Mouse (Mus musculus) embryo, embryonic 9.5 days (tissue): ENCODE data around the gene Hivep2.
A peak's percentile ranks its signal among the peaks of the same experiment; 100 is the strongest.

Experiments used
- DNase-seq: peaks from one replicate; pipeline ENCODE4 v3.0.0-alpha.2; 2017; ENCODE audit errors: extremely low spot score

The Hivep2 gene

DNA sequence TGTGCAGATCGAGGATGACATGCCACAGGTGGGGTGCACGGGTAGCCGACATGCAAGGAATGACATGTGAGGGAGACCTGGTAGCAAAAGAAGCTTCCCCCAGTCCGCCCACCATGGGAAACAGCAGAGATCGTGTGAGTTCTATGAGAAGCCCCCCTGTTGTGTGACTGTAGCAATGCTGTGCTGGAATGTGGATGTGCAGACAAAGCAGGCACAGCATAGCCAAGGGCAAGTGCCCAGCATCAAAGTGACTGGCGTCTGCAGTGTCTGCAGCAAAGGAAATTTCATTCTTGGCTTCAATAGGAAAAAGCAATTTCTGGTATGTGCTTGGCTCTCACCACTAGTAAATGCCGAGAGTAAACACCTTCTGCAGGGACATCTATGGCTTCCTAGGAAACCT is 199.0 kb downstream of the Hivep2 start:
- no peak for DNase-seq

DNA sequence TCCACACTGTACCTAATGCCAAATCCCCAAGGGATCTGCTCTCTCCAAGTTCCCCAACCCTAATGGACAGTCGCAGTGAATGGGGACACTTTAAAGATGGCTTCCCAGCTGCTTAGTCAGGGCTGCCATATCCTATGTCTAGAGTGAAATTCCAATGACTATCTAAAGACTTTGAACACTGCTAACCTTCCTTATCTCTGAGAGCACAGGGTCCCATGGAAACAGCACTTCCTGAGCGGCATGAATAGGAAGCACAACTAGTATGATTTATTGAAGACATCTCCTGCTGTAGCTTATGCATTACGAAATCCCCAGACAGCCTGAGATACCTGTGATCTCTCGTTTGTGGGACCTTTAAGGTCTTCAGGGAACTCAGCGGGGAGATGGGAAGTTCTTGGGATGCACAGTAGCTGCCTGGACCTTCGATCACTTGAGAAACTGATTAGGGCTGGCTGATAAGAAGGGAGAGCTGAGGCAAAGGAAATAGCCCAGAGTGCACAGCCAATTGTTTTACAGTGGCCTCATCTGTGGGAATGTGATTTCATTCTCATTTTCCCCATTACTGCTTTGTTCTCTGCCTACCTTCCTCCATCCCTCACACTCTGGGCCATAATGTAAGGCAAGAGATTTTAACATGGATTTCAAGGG is 202.4 kb downstream of the Hivep2 start:
- no peak for DNase-seq

DNA sequence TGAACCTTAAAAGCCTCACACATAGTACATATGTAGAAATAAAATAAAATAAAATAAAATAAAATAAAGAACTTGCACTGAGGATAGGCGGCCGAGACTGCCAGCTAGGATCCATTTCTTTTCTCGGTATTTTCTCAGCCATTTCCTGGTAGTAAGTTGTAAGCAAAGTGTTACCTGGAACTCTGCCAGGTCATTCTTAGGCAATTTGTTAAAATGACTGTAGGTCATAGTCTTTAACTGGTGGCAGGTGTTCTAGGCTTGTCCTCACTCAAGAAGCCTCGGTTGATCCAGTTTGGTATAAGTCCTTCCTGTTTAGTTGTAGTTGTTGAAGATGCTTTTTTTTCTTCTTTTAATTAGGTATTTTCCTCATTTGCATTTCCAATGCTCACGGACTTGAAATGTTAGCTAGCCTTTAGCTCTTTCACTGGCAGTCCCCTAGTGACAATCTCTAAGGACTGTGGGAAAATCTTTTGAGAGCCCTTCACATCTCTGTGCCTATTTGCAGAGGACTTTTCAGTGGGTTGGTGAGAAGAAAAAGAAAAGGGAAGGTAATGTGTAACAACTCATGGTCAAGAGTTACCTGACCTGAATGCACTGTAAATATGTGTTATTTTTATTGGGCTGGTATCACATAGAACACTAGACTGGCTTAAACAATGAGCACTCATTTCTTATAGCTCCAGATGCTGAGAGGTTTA is 203.1 kb downstream of the Hivep2 start:
- DNase-seq: no peak

DNA sequence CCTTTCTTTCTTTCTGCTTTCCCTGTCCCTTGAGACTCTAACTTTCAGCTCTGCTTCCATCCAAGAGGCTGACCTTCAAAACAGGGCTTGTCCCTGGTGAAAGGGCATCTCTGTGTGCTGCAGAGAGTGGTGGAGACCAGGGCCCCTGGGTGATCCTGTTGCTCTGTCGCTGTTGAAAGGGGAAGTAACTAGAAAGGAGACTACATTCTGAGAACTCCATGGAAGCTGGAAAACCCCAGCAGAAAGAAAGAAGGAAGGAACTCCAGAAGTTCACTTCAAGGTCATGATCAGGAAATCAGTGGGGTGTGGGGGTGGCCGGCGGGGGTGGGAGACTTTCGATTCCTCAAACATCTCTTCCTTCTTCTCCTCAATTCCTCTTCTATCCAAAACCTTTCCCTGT is 208.2 kb downstream of the Hivep2 start:
- DNase-seq: no peak

DNA sequence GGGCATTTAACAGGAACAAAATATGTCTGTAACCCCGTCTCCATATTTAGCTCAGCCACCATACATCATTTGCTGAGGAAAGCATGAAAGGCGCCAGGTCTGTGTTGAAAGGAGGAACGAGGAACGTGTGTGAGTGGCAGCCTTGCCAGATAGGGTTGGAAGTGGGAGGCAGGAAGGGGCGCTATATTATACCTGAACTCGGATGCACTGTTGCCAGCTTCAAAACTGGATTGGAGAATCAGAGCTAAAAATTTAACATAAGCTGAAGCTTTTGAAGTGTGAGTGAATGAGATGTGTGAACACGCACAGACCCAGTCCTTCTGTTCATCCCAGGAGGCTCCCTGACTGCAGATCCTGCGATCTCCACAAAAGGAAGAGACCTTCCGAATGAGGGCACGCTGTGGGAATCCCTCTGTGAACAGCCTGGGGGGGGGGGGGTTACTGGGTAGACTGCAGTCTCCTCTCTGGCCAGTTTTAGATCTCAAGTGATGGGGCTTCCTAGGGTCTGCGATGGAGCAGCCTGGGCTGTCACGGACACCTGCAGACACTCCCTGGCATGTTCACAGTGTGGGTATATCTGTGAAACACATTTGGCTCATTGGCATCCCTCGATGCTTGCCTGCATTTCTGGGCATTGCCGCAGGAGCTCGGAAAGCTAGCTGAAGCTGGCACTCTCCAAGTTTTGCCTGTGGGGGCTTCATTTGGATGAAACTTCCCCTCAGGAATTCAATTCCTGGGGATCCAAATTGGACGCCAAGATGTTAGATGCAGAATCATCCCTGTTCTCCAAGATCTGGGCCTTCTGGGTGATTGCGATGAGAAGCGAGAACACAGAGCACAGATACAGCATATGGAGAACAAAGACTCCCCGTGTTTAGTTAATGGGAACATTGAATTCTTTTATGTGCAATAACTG is 213.8 kb downstream of the Hivep2 start:
- no peak for DNase-seq

DNA sequence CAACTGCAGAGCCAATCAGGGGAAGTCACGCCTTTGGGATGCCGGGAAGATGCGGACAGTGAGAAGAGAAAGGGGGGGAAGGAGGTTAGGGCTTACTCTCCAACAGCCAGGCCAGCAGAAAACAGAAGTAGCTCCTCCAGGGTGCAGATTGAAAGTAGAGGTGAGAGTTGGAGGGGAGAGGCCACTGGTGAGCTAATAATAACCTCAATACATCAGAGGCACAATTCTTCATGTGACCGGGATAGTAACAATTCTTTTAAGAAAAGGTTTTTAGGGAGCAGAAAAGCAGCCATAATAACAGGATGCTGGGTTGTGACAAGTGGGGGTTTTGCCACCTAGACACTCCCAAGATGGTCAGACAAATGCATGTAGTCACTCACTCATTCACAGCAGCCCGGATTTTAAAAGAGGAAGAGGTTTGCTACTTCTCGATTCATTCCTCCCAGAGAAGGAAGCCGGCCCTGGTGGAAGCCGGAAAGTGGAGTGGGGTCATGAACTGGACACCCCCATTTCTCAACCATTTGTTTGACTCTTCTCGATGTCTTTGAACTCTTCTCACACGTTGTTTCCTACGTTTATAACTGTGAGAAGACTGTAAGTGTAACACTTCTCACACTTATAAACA is 220.6 kb downstream of the Hivep2 start:
- DNase-seq: no peak

DNA sequence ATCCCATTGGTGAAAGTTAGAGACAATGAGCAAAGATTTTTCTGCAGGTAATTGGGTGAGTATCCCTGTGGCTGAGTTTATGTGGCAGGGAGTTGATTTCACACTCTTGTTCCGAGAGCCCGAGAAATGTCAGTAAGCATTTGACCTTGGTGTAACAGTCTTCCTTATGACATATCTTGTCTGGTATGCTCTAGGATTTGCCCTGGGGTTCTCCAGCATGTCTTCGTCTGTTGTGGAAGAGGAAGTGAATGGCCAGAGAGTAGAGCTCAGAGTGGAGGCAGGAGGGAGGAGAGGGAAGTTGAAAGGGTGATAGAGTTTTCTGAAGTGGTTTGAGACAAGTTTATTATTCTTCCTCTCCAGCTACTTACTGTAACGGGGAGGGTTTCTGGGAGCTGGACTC is 223.2 kb downstream of the Hivep2 start:
- DNase-seq: no peak

DNA sequence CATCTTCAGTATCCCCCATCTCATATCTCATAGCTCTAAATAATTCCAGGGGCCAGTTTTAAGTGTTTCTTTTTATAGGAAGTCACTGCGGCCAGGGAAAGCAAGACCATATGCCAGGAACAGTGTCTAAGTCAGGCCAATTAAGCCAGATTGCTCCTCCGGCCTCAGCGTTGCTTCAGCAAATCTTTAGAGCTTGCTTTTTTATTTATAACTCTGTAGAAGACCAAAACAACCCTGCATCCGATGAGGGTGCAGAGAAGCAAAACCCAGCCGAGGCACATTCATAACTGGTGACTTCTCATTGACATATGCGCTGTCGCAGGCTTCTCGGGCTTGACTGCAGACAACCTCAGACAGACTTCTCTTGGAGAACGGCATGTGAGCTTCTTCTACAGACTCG is 225.3 kb downstream of the Hivep2 start:
- no peak for DNase-seq

DNA sequence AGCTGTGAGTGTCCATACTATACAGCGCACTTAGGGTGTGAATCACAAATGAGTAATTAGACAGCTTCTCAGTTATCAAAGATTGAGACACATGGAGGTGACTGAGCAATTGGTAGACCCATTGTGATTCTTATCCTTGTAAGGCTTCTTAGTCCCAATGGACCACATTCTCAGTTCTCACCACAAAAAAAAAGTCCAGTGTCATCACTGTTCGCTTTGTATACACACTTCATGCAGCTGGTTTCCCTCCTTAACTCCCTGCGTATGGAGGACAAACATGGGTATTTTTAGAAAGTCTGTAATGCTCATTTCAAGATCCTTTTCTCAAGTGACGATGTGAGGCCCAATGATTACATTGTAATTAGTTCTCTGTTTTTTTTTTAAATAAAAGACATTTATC is 226.3 kb downstream of the Hivep2 start:
- DNase-seq: no peak

DNA sequence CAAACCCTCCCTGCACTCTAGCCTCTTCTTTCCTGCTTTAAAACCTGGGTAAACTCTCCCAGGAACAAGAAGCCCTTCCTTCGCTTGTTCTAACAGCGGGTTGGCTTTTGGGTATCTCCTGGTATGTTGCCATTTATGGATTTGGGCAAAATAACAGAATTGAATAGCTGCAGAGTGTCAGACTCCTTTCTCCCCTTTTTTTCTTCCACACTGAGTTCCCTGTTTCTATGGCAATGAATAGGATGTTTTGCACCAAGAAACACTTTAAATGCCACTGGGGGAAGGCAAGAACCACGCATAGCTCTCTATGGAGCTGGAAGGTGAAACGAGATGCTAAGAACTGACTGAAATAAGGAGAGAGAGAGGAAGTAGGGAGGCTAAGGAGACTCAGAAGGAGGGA is 227.8 kb downstream of the Hivep2 start:
- DNase-seq: no peak

DNA sequence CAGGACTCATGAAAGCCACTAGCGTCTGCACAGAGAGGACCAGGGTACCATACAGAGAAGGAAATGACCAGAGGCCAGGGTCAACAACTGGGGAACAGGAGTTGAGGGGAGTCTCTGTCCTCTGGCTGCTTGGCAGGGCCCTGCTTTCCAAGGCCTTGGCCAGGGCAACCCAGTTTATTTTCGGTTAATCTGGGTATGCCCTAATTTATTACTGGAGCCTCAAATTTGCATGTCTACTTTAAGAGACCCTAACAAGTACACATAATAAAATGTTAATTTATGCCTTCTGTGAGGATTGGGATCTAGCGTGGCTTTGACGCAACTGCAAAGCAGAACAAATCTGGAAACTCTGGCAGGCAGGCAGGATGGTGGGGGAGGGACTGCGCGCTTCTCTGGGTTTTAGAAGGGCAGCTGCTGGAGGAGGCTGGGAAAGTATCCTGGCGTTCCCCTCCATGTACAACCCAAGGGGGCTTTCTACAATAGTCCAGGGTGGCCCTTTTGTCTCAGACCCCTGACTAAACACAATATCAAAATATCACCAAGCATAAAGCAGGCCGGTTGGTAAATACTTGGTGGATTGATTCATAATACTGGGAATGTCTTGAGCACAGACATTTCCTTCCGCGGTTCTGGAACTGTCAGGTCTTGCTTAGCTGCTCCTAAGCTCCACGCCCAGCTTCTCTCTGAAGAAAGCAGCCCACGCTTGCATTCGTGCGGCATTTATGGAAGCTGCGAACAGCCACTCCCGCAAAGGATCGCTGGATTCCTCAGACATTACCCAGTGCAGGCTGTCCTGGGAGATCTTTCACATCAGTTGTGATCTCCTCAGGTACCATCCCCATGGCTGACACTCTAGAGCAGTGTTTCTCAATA is 230.1 kb downstream of the Hivep2 start:
- no peak for DNase-seq

DNA sequence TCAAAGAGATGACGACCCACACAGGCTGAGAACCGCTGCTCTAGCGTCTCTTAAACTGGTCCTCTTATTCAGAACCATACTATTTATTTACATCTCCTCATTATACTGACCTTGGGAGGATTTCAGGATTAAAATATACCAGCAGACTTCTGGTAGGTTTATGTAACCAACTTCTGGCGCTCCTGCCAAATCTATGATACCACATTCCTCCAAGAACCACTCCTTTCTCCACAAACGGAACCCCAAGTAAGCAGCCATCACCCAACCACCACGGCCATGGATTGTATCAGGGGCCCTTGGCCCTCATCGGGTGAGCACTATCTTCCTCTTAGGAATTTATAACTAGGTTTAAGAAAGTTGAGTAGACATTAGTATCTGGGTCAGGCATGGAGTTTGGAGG is 230.9 kb downstream of the Hivep2 start:
- no peak for DNase-seq

DNA sequence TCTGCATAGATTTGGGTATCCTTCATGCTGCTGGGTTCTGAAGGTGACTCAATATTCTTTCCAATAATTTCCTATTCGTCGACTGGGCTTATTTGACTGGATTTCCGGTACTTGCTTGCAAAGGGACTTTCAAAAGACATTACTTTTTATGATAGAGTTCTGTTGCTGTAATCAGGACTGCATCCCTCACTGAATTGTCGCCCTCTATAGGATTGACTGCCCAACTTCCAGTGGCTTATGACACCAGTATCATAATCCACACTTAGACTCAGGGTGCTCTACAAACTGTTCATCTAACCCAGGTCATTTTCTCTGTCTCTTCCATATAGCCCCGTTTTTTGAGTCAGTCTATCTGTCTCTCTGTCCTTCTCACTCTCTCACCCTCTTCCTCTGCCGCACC is 231.4 kb downstream of the Hivep2 start:
- DNase-seq: no peak

DNA sequence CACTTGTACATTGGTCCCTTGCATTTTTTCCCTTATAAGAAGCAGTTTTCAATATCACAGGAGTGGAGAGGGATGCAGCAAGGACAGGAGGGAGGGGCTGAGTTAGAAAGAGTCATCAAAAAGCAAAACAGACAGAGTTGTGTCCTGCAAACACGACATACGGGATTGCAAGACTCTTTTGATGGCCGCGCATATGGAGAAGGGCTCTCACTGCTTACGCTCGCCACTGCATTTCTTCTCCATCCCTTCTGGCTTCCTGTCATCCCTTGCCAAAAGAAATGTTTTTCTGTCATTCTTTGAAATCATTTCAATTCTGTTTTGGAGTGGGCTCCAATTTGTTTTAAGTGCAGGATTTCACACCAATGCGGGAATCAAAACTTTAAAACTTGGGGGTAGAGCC is 233.5 kb downstream of the Hivep2 start:
- DNase-seq: no peak

DNA sequence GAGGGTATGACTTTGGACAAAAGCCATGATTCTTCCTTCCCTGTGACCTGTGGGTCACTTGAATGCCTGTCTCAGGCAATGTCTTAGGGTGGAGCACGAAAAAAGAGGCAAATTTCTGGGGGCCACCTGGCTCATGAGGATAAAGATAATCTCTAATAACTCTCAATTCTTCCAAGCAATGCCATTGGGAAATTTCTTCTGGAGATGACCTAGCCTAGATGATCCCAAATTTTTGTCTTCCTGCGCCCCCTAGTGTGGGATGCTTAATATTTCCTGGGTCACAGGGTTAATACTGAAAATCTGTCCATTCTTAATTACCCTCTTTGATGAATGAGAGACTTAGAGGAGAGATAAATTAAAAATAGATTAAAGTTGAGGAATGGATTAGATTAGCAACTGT is 234.4 kb downstream of the Hivep2 start:
- peak; percentile 50 for DNase-seq
